Mouse (Mus musculus): ENCODE measurements around the gene Spaca4.

GRCm38 (mm10) chr7:45701607-45702006, 24.0 kb downstream of the Spaca4 start:
- TF ChIP-seq POLR2AphosphoS2 (IDR thresholded peaks at IDR 0.05; ENCODE audit: insufficient read length, low read depth): no peak
- no peak for TF ChIP-seq POLR2A (IDR thresholded peaks at IDR 0.05; ENCODE audit: insufficient read length, low read depth)
- TF ChIP-seq USF1 (IDR thresholded peaks at IDR 0.05; ENCODE audit: low read depth): no peak

Data from myocyte (in vitro differentiated cells).